Mouse (Mus musculus): ENCODE results near the gene Nol3.
A peak's percentile ranks its signal among the peaks of the same experiment; 100 is the strongest.
"Not testable (repeated sequence)": the region's sequence is repeated elsewhere in the genome, so short reads cannot be mapped to it uniquely, and the experiment has no call there.

Nol3 gene

DNA sequence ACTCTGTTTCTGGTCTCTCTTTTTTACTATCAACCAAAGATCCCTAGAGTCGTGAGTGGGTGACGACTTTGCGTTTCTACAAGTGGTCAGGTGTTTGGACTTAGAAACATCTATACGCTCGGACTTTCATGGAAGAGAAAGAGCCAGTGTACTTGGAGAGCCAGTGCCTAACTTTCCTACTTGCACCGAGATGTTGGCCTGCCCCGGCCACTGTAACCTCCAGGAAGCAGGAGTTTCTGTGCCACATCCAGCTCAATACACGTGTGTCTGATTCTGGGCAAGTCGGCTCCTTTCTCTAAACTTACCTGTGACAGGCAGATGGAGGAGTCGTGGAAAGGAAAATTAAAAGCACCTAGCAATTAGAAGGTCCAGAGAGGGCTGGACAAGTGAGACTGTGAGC is at the start of gene Nol3:
Gene Nol3 (plus strand): TSS at position 301 of the 400 bp plus-strand sequence.
- DNase-seq (ENCODE audit: inconsistent ontology term) = peak; percentile 25

DNA sequence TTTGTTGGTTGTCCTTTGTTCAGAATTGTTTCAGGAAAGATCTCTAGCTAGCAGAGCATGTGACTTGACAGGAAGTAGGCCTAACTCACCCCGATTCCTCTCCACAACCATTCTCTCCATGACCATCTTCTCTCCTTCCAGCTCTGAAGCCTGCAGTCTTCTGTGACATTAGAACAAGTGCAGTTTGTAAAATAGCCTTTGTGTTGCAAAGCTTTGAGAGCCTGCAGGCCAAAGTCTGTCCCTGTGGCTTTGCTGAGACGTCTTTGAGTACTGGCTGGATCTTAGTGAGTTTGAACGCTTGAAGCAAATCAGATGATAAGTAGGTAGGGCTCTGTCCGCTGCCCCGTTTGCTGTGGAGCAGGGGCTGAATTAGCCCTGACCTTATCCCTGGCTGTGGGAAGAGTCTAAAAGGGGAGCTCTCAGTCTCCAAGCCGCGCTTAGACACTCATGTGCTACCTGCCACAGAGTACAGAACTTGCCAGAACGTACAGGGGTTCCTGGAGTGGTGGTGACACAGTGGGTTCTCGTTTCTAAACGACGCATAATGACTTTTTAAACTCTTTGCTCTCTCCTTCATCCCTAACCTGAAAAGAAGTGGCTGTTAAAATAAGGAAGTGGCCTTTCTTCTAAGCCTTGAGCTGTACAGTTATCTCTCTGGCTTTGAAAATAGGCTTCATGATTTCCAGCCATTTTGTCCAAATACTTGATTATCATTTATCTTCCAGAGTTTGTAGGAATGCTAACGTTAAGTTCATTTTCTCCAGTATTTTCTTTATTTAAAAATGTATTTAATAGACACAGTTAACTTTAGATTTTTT is 44.2 kb upstream of the Nol3 start:
- DNase-seq (ENCODE audit: inconsistent ontology term) = no peak

DNA sequence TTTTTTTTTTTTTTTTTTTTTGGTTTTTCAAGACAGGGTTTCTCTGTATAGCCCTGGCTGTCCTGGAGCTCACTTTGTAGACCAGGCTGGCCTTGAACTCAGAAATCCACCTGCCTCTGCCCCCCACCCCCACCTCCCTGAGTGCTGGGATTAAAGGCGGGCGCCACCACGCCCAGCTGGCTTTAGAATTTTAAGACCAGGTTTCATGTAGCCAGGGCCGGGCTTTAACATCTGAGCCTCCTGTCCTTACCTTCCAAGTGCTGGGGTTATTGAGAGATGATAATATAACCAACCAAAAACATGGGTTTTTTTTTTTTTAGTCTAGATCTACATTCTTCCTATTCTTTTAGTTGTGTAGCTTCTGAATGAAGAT is 43.6 kb upstream of the Nol3 start:
- not testable (repeated sequence) for DNase-seq (ENCODE audit: inconsistent ontology term)

DNA sequence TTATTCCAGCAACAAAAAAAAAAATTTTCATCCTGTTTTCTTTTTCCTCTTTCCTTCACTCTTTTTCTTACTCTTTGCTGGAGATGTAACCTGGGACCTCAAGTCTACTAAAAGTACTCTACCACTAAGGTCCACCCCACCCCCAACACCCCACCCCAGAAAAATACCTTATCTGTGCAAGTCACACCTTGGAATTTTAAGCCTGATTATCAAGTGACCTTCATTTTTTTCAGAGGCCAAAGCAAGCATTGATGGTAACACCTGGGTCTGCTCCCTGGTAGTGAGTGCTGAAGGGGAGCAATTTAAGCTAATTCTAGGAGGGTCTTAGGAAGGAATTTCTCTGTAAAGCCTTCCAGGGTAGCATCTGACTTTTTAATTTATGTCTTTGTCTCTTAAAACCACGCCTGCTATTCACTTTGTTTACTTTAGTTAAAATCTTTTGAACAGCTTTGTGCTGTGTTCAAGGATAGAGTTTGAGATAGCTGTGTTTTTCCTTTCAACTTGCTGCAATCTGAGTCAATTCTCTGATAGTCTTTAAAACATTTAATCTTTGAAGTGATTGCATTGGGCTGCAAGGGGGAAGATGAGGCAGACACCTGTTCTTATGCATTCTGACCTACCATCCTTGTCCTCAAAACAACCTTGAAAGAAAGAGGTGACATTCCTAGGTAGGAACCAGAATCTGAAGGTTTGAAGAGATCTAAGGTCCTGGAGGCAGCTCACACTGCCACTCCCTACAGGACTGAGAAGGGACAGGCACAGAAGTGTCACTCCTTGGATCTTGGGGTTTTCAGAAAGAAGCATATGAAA is 42.6 kb upstream of the Nol3 start:
- no peak for DNase-seq (ENCODE audit: inconsistent ontology term)

DNA sequence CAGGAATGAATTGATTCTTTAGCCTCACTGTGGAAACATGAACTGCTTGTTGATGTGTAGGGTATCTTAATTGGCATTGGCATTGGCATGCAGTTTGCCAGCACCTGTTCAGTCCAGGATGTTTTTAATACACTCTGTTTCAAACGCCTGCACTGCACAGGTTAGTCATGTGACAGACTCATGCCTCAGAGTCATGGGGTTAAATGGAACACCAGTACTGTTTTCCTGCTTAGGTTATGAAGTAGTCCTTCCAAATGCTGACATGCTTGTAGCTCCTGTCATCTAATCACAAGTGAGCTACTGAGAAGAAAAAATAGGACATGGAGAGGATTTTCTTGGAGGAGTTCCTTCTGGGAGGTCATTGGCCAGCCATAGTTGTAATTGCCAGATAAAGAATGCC is 40.7 kb upstream of the Nol3 start:
- no peak for DNase-seq (ENCODE audit: inconsistent ontology term)

DNA sequence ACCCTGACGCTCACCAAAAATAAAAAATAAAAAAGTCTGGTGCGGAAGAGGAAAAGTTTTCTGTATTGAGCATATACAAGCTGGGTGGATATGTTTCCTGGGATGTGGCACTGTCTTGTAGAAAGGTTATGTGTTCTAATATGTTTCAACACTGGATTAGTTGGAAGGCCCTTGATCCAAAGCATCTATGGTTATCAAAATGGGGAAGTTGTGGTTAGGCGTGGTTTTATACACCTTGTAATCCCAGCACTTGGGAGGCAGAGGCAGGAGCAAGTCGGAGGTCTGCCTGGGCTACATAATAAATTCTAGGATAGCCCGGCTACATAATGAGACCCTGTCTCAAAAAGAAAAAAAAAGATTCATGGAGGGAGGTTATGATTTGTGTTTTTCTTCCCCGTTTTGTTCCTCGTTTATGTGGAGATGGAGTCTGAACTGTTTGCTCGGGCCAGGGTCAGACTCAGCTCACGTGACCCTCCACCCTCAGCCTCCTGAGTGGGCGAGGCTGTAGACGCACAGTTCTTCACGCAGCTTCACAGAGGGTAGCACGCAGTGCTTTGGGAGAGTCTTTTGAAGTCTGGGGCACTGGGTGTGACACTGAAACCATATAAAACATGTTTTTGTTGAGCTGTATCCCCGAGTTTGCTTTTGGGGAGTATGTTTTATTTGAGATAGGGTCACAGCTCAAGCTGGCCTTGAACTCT is 38.3 kb upstream of the Nol3 start:
- DNase-seq (ENCODE audit: inconsistent ontology term) = no peak

DNA sequence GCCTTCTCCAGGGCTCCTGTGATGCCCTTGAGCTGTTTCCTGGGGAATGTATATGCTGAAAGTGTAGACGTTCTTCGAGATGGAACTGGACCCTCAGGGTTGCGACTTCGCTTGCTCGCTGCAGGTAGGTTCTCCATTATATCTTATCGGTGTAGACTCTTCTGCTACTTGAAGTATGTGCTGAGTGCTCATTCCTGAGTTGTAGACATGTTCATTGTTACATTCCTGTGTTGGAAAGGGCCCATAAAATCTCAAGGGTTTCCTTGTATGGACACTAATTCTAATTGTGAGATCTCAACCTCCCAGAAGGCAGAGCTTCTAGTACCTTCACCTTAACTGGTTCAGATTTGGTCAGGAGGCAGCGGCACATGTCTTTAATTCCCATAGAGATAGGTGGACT is 34.9 kb upstream of the Nol3 start:
- no peak for DNase-seq (ENCODE audit: inconsistent ontology term)

DNA sequence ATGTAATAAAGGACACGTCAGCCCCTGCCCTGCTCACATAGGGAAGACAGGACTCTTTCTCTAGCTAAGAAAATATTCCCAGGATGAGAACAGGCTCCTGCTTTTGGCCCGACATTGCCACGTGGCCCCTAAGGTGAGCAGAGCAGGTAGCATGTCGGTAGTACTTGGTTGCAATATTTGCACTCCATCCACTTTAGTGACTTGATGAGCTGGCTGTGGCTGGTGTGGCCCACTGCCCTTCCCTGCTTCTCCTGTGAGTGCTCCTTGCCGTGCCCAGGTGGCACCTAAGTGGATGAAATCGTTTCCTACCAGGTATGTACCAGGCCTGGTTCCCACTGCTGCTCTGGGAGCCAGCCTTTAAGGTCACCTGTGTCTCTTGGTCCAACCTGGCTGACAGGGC is 24.0 kb upstream of the Nol3 start:
- DNase-seq (ENCODE audit: inconsistent ontology term) = no peak

DNA sequence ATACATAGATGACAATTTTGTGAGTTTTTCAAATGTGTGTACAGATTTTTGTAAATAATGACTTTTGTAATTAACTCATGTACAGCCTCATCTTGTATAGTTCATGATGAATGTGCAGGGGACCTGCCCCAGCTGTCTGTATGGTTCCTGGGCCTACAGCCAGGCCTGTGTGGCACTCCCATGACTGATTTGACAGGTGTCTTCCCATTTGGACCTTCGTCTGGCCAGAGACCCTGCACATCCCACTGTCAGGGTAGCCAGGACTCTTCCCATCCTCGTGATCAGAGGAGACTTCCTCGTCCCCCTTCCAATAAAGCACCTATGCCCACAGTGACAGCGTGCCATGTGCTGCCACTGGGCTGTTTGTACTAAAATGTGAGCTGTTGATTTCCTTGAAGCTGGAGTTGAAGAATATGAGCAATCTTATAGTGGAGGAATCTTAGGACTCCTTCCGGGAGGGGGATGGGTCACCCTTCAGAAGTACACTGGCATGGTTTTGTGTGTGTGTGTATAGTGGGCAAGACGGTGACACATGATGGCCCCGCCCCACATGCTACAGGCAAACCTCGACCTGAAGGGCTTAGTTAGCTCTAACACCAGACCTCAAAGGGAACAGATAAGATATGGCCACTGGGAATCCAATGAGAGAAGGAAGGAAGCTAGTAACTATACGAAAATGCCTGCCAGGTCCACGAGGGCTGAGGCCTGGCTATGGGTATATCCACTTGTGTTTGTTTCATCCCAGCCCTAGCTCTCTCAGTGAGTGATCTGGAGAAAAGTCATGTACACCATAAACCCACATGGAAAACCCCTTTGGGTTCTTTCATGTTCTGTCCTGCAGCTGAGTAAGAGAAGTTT is 23.0 kb upstream of the Nol3 start:
- no peak for DNase-seq (ENCODE audit: inconsistent ontology term)

DNA sequence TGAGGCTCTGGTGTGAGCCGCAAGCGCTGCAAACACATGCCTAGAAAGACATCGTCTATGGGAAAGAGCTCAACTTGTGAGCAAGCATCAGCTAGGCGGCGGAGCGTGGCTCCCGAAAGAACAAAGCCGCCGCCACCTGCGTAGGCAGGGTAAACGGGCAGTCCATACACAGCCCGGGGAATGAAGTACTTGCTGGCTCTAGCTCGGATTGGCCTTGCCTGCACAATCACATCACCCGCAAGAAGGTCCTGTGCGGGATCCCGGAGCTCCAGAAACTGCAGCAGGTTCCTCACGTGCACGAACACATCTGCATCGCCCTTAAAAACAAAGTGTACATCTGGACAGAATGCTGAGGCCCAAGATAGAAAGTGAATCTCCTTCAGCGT is 22.2 kb upstream of the Nol3 start:
- DNase-seq (ENCODE audit: inconsistent ontology term) = peak; percentile 11

DNA sequence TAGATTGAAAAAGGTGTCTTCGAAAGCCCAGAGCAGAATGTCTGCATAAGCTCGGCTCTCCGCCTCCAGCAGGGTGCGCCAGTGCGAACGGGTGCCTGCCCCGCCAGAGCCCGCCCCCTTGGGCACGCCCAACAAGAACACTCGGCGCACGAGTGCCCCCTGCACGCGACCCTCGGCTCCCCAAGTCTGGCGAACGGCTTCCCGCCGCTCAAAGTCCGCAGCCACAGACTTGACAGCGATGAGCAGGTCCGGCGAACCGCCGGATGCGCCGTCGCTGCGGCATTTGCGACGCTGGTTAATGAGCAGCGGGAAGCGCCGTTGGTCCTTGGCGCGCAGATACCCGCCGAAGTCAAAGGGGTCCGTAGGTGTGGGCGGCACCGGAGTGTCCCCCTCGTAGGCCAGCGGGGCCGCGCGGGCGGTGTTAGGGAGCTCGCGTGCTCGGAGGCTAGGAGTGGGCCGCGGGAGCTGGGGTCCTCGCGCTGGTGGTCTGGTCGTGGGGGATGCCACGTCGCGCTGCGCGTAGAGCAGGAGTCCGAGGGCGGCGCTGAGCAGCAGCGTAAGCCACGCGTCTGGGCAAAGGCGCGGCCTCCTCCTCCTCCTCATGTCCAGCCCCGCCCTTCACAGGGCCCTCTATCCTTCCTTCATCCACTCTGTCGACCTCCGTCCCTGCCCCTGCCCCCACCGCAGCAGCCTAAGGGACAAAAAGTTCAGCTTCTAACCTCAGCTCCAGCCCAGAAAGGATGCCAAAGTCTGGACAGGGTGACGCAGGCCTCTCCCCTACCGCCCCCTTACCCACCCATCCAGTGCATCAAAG is 21.6 kb upstream of the Nol3 start:
- peak; percentile 89 for DNase-seq (ENCODE audit: inconsistent ontology term)

DNA sequence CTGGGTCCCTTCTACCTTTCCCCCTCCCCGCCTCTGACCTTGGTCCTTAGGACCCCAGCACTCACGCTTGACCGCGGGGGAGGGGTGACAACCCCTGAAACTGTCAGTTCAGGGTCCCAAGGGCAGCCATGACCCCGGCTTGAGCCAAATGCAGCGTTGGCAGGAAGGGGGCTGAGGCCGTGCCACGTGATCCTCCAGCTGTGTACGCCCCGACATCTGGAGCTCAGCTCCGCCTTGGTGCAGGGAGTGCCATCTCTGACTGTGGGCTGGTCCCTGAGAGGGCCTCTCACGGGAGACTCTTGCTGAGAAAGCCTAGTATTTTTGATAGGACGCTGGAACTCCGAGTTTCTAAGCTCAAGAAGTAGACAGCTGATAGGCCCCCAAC is 21.0 kb upstream of the Nol3 start, which contains the start of gene B3gnt9:
Gene B3gnt9 (minus strand): TSS at position 188 of the 385 bp plus-strand sequence.
- DNase-seq (ENCODE audit: inconsistent ontology term) = no peak

DNA sequence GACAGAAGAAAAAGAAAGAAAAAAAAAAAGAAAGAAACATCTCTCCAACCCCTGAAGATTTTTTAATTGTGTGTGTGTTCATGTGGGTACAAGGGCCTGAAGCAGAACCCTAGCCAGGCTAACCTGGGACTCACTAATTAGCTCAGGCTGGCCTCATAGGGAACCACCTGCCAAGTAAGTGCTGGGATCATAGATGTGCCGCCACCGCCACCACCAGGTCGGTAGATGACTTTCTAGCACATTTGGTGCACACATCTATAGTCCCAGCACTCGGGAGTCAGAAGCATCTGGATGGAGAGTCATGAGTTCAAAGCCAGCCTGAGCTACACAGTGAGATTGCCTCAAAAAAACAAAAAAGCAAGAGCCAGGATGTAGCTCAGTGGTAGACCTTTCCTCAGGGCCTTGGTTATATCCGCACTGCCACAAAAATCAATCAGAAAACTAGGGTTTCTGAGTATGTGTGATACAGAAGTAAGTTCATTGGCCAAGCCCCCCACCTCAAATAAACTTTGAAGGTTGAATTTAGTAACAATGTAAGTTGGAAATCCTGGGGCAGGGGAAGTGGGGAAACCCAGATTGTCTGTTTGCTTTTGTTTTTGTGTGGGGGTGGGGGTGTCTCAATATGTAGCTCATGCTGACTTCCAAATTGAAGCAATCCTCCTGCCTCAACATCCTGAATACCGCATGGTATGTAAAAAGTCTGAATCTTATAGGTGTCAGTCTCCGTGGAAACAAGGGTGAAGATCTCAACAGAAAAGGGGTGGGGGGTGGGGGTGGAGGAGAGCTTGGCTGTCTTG is 18.4 kb upstream of the Nol3 start:
- DNase-seq (ENCODE audit: inconsistent ontology term) = no peak

DNA sequence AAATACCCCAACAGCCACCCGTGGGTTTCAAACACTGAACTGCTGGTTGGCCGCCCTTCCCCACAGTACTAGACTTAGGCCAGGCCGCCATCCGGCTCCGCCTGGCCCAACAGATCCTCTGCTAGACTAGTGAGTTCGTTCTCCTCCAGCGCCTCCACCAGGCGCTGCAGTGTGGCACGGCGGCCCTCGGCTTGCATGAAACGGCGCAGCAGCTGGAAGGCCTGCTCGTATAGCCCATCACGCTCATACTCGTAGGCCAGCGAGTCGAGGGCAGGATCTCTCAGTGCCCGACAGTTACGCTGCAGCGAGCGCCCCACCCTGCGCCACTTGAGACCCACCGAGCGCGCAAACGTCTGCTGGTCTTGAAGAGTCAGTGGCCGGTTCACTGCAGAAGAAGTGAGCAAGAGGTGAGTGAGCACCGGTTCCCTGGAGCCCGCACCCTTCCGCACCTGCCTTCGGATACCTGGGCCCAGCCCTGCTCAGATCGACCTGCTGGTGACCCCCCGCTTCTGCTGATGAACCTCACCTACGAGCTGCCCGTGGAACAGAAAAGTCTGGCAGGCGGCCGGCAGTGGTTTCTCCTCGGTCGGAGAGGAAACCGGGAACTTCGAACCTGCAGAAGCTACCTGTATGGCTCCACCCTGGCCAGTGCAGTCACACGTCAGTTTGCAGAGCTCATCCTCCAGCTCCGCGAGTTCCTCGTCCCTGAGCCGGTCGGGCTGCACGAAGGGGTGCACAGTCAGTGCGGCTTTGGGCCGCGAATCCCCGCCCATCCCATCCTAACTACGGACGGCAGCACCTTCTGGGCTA is 16.8 kb upstream of the Nol3 start:
- DNase-seq (ENCODE audit: inconsistent ontology term) = peak; percentile 18

DNA sequence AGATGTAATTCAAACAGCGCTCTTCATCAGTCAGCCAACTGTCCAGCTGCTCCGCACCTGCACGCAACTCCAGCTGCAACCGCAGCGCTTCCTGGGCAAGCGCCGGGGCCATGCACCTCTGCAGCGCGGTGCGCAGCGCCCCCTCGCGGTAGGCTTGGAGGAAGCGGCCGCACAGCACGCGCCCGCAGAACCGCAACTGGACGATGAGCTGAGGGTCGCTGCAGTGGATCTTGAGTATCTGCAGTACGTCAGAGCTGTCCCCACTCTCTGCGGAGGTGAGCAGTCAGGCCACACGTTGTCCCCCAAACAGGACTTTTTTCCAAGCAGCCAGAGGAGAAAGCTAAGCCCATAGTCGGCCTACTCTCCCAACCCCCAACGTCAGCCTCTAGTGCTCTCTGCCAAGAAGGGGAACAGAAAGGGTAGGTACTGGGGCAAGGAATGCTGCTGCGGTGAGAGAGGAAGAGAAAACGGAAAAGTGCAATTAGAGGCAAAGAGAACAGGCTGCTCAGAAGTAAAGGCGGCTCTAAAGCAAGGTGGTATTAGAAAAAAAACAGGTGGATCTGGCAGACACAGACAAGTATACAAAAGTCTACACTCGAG is 16.1 kb upstream of the Nol3 start:
- DNase-seq (ENCODE audit: inconsistent ontology term) = peak; percentile 69

DNA sequence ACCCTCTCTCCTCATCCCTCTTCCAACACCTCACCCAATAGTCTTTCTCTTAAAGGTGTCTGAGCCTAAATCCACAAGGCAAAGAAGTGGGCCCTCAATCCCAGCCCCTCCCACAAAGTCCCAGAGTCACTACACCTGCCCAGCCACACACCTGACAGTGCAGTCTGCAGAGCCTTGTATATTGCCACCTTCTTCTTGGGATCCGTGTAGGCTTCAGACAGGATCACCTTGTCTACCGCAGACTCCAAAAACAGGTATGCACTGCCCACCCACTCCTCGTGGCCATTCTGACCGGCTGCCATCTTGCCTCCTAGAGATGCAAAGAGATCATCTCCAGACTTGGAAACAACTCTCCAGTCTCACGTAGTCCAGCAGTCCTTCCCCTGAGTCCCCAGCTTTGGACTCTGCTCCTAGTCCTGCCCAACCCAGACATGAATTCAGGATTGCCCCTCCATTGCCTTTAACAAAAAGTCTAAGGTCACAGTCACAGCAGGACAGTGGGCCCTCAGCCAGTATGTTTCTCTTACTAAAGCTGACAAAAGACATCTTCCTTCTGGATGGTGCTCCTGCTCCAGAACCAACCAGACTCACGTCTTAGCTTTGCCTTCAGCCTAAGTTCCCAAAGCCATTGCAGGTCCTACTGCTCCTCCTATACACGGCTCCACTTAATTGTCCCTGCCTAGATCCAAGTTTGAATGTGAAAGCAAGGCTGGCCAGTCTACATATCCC is 15.4 kb upstream of the Nol3 start:
- no peak for DNase-seq (ENCODE audit: inconsistent ontology term)

DNA sequence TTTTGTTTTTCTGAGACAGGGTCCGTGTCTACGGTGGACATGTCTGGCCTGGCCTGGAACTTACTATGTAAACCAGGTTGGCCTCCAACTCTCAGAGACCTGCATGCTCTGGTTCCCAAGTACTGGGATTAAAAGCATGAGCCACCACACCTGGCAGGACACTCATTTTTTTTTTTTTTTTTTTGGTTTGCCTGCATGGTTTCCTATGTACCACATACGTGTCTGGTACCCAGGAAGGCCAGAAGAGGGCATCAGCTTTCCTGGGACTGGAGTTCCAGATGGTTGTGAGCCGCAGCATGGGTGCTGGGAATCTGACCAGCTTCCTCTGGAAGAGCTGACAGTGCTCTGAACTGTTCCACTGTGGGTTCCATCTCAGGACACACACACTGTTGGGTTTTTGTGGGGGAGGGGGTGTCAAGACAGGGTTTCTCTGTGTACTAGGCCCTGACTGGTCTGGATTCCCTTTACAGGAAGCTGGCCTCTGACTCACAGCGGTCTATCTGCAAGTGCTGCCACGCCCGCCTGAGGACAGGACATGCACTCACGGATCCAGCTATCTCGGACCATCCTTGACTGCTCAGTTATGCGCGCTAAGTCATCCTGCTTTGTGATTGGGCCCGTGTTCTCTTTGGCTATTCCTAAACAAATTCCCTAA is 14.5 kb upstream of the Nol3 start:
- no peak for DNase-seq (ENCODE audit: inconsistent ontology term)
